Mouse (Mus musculus): ENCODE data around the gene Fmnl3. TPM values are rescaled to one million over a fixed set of nuclear protein-coding genes. Genes with fewer than 3 reads are reported as not detected.

Fmnl3 gene
- total RNA-seq, 1 experiment from 2014 or later, result 16.5 TPM

- no peak for ATAC-seq (replicated peaks in 1 of 2; ENCODE audit: insufficient read depth in 1 of 2, low FRiP score in 2 of 2, low TSS enrichment in 1 of 2, low read depth in 1 of 2, poor library complexity in 2 of 2, severe bottlenecking in 2 of 2)
These were observed 6.2 kb downstream of the Fmnl3 start for GRCm38 (mm10) chr15:99364022-99364530.

- no peak for ATAC-seq (replicated peaks in 1 of 2; ENCODE audit: insufficient read depth in 1 of 2, low FRiP score in 2 of 2, low TSS enrichment in 1 of 2, low read depth in 1 of 2, poor library complexity in 2 of 2, severe bottlenecking in 2 of 2)
These were observed 11.3 kb downstream of the Fmnl3 start for GRCm38 (mm10) chr15:99358952-99359351.

GRCm38 (mm10) chr15:99356462-99356861 lies 13.8 kb downstream of the Fmnl3 start:
- no peak for ATAC-seq (replicated peaks in 1 of 2; ENCODE audit: insufficient read depth in 1 of 2, low FRiP score in 2 of 2, low TSS enrichment in 1 of 2, low read depth in 1 of 2, poor library complexity in 2 of 2, severe bottlenecking in 2 of 2)

- no peak for ATAC-seq (replicated peaks in 1 of 2; ENCODE audit: insufficient read depth in 1 of 2, low FRiP score in 2 of 2, low TSS enrichment in 1 of 2, low read depth in 1 of 2, poor library complexity in 2 of 2, severe bottlenecking in 2 of 2)
These were observed 14.6 kb downstream of the Fmnl3 start for GRCm38 (mm10) chr15:99355660-99356059.

GRCm38 (mm10) chr15:99352306-99352705 lies 18.0 kb downstream of the Fmnl3 start:
- no peak for ATAC-seq (replicated peaks in 1 of 2; ENCODE audit: insufficient read depth in 1 of 2, low FRiP score in 2 of 2, low TSS enrichment in 1 of 2, low read depth in 1 of 2, poor library complexity in 2 of 2, severe bottlenecking in 2 of 2)

GRCm38 (mm10) chr15:99351610-99352009 lies 18.7 kb downstream of the Fmnl3 start:
- ATAC-seq (replicated peaks in 1 of 2; ENCODE audit: insufficient read depth in 1 of 2, low FRiP score in 2 of 2, low TSS enrichment in 1 of 2, low read depth in 1 of 2, poor library complexity in 2 of 2, severe bottlenecking in 2 of 2), result no peak

- no peak for ATAC-seq (replicated peaks in 1 of 2; ENCODE audit: insufficient read depth in 1 of 2, low FRiP score in 2 of 2, low TSS enrichment in 1 of 2, low read depth in 1 of 2, poor library complexity in 2 of 2, severe bottlenecking in 2 of 2)
These were observed 25.3 kb downstream of the Fmnl3 start for GRCm38 (mm10) chr15:99344961-99345360.

- ATAC-seq (replicated peaks in 1 of 2; ENCODE audit: insufficient read depth in 1 of 2, low FRiP score in 2 of 2, low TSS enrichment in 1 of 2, low read depth in 1 of 2, poor library complexity in 2 of 2, severe bottlenecking in 2 of 2), result no peak
These were observed 26.0 kb downstream of the Fmnl3 start for GRCm38 (mm10) chr15:99344148-99344870.

GRCm38 (mm10) chr15:99343414-99344147 lies 26.7 kb downstream of the Fmnl3 start:
- no peak for ATAC-seq (replicated peaks in 1 of 2; ENCODE audit: insufficient read depth in 1 of 2, low FRiP score in 2 of 2, low TSS enrichment in 1 of 2, low read depth in 1 of 2, poor library complexity in 2 of 2, severe bottlenecking in 2 of 2)

GRCm38 (mm10) chr15:99342194-99342981 lies 27.9 kb downstream of the Fmnl3 start:
- ATAC-seq (replicated peaks in 1 of 2; ENCODE audit: insufficient read depth in 1 of 2, low FRiP score in 2 of 2, low TSS enrichment in 1 of 2, low read depth in 1 of 2, poor library complexity in 2 of 2, severe bottlenecking in 2 of 2), result peak in 1 of 2 experiments; percentile 14; a peak in 1 of 4 replicates

- ATAC-seq (replicated peaks in 1 of 2; ENCODE audit: insufficient read depth in 1 of 2, low FRiP score in 2 of 2, low TSS enrichment in 1 of 2, low read depth in 1 of 2, poor library complexity in 2 of 2, severe bottlenecking in 2 of 2), result peak; percentile 86 to 94
These were observed 29.2 kb downstream of the Fmnl3 start for GRCm38 (mm10) chr15:99341102-99341501.

- no peak for ATAC-seq (replicated peaks in 1 of 2; ENCODE audit: insufficient read depth in 1 of 2, low FRiP score in 2 of 2, low TSS enrichment in 1 of 2, low read depth in 1 of 2, poor library complexity in 2 of 2, severe bottlenecking in 2 of 2)
These were observed 30.6 kb downstream of the Fmnl3 start for GRCm38 (mm10) chr15:99339669-99340068.

GRCm38 (mm10) chr15:99338916-99339315 lies 31.4 kb downstream of the Fmnl3 start:
- no peak for ATAC-seq (replicated peaks in 1 of 2; ENCODE audit: insufficient read depth in 1 of 2, low FRiP score in 2 of 2, low TSS enrichment in 1 of 2, low read depth in 1 of 2, poor library complexity in 2 of 2, severe bottlenecking in 2 of 2)

- no peak for ATAC-seq (replicated peaks in 1 of 2; ENCODE audit: insufficient read depth in 1 of 2, low FRiP score in 2 of 2, low TSS enrichment in 1 of 2, low read depth in 1 of 2, poor library complexity in 2 of 2, severe bottlenecking in 2 of 2)
These were observed 34.4 kb downstream of the Fmnl3 start for GRCm38 (mm10) chr15:99335801-99336320.

- ATAC-seq (replicated peaks in 1 of 2; ENCODE audit: insufficient read depth in 1 of 2, low FRiP score in 2 of 2, low TSS enrichment in 1 of 2, low read depth in 1 of 2, poor library complexity in 2 of 2, severe bottlenecking in 2 of 2), result no peak
These were observed 35.8 kb downstream of the Fmnl3 start for GRCm38 (mm10) chr15:99334500-99334899.

- ATAC-seq (replicated peaks in 1 of 2; ENCODE audit: insufficient read depth in 1 of 2, low FRiP score in 2 of 2, low TSS enrichment in 1 of 2, low read depth in 1 of 2, poor library complexity in 2 of 2, severe bottlenecking in 2 of 2), result no peak; a peak in 1 of 4 replicates
These were observed 36.6 kb downstream of the Fmnl3 start for GRCm38 (mm10) chr15:99333676-99334065.

GRCm38 (mm10) chr15:99332921-99333675 lies 37.2 kb downstream of the Fmnl3 start:
- ATAC-seq (replicated peaks in 1 of 2; ENCODE audit: insufficient read depth in 1 of 2, low FRiP score in 2 of 2, low TSS enrichment in 1 of 2, low read depth in 1 of 2, poor library complexity in 2 of 2, severe bottlenecking in 2 of 2), result peak; percentile 78 to 83

Data from hematopoietic stem cell, adult 5-6 weeks (primary cell).